Mouse (Mus musculus) gastrocnemius, adult 18-20 months (tissue): ENCODE measurements around the gene Ifi206. TPM values are rescaled to one million over a fixed set of nuclear protein-coding genes. Genes with fewer than 3 reads are reported as not detected.
"Not testable (repeated sequence)": the region's sequence is repeated elsewhere in the genome, so short reads cannot be mapped to it uniquely, and the experiment has no call there.

Source experiments
- DNase-seq: peaks from one replicate; pipeline ENCODE4 v3.0.0; 2021; ENCODE audit warnings: low spot score
- long read RNA-seq, 2 experiments: library from polyadenylated mRNA; stranded (forward); transcript quantifications; one replicate each; pipeline ENCODE4 v2.0.0; 2021
- total RNA-seq, 2 experiments: library from RNA; stranded (reverse); gene quantifications; 2 replicates each; pipeline ENCODE4 v1.2.3; 2021

The Ifi206 gene
- total RNA-seq, result not detected
- long read RNA-seq, experiment 1, result 0 reads
- long read RNA-seq, experiment 2, result 0 reads

DNA sequence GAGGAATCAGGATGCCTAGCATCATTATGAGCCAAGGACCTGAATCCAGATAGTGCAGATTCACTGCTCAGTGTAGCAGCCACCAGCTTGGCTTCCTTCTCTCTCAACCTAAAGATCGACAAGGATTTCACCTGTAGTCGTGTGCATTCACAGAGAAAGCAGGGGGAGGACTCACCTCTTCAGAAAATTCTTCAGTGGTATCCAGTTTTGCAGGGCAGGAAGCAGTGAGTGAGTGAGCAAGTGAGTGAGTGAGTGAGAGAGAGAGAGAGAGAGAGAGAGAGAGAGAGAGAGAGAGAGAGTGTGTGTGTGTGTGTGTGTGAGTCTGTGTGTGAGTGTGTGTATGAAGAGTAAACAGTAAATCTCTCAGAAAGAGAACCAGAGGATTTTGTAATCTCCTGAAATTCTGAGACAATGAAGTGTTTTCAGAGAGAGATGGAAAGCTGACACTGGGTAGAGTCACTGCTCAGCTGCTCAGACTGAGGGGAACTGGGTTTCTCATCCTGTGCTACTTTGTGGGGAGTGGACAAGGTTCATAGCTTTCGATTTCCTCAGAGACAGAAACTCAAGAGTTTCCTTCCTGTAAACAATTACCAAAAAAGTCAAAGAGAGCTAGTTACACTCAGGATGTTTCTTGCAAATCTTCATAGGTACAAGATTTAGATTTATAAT lies at the start of gene Ifi206:
Gene Ifi206, minus strand, starts transcription at position 230 of the 669 bp plus-strand sequence.
- not testable (repeated sequence) for DNase-seq

DNA sequence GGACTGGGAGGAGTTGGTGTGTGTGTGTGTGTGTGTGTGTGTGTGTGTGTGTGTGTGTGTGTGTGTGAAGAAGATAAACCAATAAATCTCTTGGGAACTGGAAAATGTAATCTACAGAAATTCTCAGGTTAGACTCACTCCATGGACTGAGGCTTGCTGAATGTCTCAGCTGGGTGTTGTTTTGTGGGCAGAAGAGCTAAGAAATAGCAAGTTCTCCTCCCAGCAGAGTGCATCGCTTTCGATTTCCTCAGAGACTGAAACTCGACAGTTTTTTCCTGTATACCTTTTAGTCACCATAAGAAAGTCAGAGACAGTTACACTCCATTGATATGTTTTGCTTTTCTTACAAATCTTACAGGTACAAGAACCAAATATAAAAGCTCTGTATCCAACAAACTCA lies 45.0 kb upstream of the Ifi206 start, which contains the start of gene Ifi214:
Gene Ifi214, minus strand, starts transcription at position 167 of the 400 bp plus-strand sequence.
- DNase-seq, result not testable (repeated sequence)

GRCm38 (mm10) chr1:173521452-173521851 lies 30.6 kb upstream of the Ifi206 start:
- no peak for DNase-seq

GRCm38 (mm10) chr1:173510595-173510994 lies 19.8 kb upstream of the Ifi206 start:
- DNase-seq, result not testable (repeated sequence)

DNA sequence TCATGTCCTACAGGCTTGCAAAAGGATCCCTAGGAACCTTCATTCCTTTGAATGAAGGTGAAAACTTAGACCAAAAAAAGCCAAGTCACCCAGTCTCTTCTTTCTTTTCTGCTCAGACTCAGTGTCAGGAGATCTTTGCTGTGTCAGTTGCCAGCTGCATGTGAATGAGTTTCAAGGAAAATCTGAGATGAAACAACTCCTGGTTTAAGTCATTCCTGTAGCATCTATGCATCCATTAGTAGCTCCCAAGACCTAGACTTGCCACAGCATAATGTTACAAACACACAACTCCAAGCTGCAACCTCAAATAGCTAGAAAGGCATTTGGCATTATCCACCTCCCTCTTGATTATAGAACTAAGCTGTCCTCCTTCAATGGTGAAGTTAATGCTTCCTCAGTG lies 642 bp upstream of the Ifi206 start:
- not testable (repeated sequence) for DNase-seq

DNA sequence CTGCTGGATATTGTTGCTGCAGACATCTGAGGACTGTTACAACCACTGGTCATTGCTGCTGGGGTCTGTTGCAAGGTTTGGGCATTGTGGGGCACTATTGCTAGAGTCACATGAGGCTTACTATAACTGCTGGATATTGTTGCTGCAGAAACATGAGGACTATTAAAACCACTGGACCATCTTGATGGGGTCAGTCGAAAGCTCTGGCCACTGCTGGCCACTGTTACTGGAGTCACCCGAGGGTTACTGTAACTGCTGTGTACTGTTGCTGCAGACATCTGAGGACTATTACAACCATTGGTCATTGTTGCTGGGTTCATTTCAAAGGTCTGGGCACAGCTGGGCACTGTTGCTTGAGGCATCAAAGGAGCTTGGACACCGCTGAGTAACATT lies 9.7 kb downstream of the Ifi206 start:
- not testable (repeated sequence) for DNase-seq

- not testable (repeated sequence) for DNase-seq
Observed at GRCm38 (mm10) chr1:173480399-173481181, 10.3 kb downstream of the Ifi206 start.

DNA sequence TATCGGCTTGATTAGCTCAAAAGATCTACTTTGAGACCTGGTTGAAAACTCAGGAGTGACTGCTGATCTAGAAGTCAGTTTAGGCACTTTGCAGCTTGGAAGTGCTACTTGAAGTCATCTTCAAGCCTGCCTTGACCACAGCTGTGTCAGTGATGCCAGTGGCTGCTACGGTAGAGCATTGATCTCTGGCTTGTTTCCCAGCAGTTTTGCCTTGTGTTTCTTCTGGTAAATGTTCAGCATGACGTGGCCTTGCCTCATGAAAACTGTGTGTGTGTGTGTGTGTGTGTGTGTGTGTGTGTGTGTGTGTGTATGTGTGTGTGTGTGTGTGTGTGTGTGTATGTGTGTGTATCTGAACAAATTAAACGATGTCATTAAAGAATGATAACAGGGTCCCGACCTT lies 34.1 kb downstream of the Ifi206 start:
- DNase-seq, result no peak

GRCm38 (mm10) chr1:173456139-173456754 lies 34.6 kb downstream of the Ifi206 start:
- DNase-seq, result peak; percentile 47

GRCm38 (mm10) chr1:173451665-173452064 lies 39.2 kb downstream of the Ifi206 start:
- DNase-seq, result no peak

GRCm38 (mm10) chr1:173450621-173451020 lies 40.2 kb downstream of the Ifi206 start:
- no peak for DNase-seq

- DNase-seq, result no peak
Observed at GRCm38 (mm10) chr1:173447067-173447466, 43.8 kb downstream of the Ifi206 start.

DNA sequence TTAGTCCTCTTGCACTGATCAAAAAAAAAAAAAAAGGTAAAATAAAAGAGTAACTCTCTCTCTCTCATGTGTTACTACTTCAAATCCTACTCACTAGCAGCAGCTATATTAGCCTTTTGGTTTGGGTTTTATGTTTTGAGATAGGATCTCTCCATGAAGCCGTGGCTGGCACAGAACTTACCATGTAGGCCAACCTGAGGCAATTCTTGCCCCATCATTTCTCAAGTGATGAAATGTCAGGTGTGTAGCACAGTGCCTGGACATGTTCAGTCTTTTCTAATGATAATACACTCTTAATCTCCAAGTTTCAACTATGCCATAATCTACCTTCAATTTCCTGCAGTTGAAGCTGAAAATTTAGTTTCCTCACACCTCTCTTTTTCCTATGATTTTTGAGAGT lies 47.8 kb downstream of the Ifi206 start:
- no peak for DNase-seq

- DNase-seq, result no peak
Observed at GRCm38 (mm10) chr1:173441210-173441609, 49.6 kb downstream of the Ifi206 start.

DNA sequence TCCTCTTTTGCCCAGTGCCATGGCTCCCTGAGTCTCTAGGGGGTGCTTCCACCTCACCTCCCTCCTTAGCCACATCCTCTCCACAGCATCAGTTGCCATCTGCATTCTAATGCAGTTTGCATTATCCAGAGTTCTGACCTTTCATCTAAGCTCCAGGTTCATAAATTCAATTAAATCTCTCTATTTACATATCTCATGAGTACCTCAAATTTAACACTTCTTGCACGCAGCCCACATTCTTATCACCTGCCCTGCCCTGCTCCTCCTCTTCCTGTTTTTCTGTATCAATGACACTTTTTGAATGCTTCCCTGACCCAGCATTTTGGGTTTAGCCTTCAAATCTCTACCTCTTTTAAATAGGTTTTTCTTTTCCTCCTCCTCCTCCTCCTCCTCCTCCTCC lies 50.2 kb downstream of the Ifi206 start:
- DNase-seq, result no peak

GRCm38 (mm10) chr1:173437161-173437953 lies 53.5 kb downstream of the Ifi206 start:
- DNase-seq, result no peak

- DNase-seq, result no peak
Observed at GRCm38 (mm10) chr1:173432411-173432810, 58.4 kb downstream of the Ifi206 start.

- DNase-seq, result no peak
Observed at GRCm38 (mm10) chr1:173429995-173430699, 60.7 kb downstream of the Ifi206 start.

GRCm38 (mm10) chr1:173427385-173427784 lies 63.5 kb downstream of the Ifi206 start:
- DNase-seq, result no peak

GRCm38 (mm10) chr1:173426345-173426744 lies 64.5 kb downstream of the Ifi206 start:
- no peak for DNase-seq

- no peak for DNase-seq
Observed at GRCm38 (mm10) chr1:173420374-173420773, 70.5 kb downstream of the Ifi206 start.
